Mouse (Mus musculus) lung, adult 2 months (tissue): ENCODE results near the gene Rap1b.

Experiments used
- CTCF ChIP-seq: fragments of 200-500 bp; IDR thresholded peaks from 2 replicates; pipeline ENCODE4 v1.5.1; 2011; ENCODE audit warnings: mild to moderate bottlenecking, low read length, control low read depth; ENCODE audit not compliant: insufficient read depth
- POLR2A ChIP-seq: fragments of 200-500 bp; IDR thresholded peaks from 2 replicates; pipeline ENCODE4 v1.6.1; 2011; ENCODE audit warnings: low read depth, mild to moderate bottlenecking, control low read depth, low read length, borderline replicate concordance; ENCODE audit errors: extremely low read depth

GRCm38 (mm10) chr10:117795206-117795605 is 50.6 kb downstream of the Rap1b start:
- TF ChIP-seq POLR2A (no peak), CTCF (no peak)
